Mouse (Mus musculus) c-Kit-positive CD71-positive TER-119-negative erythroid progenitor cells, embryonic 14.5 days (primary cell): Measurements from ENCODE around the gene Fam163a.

ENCODE experiments used
- DNase-seq: peaks from one replicate; pipeline ENCODE4 v3.0.0-alpha.2; 2013; ENCODE audit warnings: low read depth

Gene Fam163a

DNA sequence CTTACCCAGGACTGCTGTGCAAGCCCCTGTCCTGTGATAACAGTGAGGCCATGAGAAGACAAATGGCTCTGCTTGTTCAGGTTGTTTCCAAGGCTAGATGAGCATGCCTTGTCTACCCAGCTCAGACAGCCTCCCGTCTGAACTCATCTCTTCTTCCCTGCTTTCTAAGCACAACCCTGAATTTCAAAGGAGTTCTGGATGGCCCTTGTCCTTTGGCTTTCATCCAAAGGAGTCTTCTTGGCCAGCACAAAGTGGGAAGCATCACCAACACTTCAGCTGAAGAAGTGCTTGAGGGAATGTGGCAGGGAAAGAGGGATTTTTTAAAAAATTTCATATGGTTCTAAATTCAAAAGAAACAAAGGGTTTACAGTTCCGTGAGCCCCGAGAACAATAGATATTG is 3.8 kb downstream of the Fam163a start:
- no peak for DNase-seq

DNA sequence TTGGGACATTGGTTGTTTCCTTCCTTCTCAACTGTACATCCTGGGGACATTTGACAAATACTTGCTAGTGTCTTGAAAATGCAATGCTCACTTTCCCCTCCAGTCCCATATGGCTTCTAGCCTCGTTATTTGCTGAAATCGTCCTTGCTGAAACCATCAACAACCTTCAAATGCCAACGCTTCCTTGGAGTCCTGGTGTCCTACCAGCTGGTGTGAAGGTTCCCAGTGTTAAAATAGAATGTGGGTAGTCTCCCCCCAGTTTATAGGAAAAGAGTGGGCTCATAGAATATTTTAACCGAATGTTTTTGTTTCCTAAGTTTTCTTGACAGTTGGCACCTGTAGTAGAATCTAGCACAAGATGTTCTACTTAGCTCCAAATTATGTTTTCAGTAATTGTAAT is 7.2 kb downstream of the Fam163a start:
- DNase-seq, result no peak

- no peak for DNase-seq
Observed at GRCm38 (mm10) chr1:156193292-156193691, 11.5 kb downstream of the Fam163a start.

- DNase-seq, result no peak
Observed at GRCm38 (mm10) chr1:156192853-156193252, 12.0 kb downstream of the Fam163a start.

- DNase-seq, result no peak
Observed at GRCm38 (mm10) chr1:156186646-156187045, 18.2 kb downstream of the Fam163a start.

DNA sequence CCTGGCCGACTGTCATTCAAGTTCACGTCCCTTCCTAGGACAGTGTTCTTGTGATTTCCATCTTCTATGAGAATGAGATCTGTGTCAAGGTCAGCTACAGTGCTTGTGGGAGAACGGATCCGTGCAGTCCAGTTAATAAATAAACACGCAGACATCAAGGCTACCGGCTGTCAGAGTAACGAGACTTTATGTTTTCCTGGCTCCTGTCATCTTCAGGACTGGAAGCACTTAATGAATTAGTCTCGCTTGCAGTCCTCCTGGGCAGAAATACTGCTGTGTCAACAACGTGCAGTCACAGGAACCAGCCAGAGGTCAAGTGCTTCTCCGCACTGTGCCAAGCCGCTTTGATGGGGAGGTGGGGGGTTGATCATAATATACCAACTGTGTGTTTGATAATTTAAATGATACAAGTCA is 20.7 kb downstream of the Fam163a start:
- DNase-seq, result no peak

GRCm38 (mm10) chr1:156183176-156183958 is 21.5 kb downstream of the Fam163a start:
- DNase-seq, result no peak

DNA sequence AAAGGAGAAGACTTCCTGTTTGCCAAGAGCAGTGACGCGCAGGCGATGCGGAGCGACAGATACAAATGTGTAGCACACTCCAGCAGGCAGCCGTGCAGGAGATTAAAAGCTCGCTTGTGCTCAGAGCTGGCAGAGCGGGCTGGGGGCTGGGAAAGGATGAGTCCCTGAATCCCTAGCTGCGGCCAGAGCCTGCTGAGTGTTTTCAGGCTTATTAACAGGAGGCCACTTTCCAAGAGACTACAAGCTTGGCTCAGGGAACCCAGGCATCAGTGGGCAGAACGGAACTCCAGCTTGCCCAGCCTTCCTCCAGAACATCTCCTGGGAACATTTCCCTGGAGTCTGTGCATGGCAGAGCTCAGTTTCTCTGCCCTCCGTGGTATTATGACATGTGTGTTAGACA is 25.0 kb downstream of the Fam163a start:
- no peak for DNase-seq

GRCm38 (mm10) chr1:156168737-156169136 is 36.1 kb downstream of the Fam163a start:
- DNase-seq, result no peak

DNA sequence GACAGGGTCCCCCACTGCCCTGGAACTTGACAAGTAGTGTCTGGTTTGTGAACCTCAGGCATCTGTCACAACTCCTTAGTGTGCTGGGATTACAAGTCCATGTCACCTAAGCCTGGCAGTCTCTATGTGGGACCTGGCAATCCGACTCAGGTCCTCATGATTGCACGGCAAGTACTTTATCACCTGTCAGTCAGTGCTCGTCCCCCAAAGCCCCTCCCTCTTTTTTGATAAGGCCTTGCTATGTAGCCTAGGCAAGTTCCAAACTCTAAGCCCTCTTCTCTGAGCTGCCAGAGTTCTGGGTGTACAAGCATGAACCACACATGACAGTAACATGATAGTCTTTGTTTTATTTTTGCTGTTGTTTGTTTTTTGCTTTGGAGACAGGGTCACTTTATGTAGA is 88.1 kb downstream of the Fam163a start:
- DNase-seq, result no peak

- no peak for DNase-seq
Observed at GRCm38 (mm10) chr1:156113884-156114499, 90.8 kb downstream of the Fam163a start.

DNA sequence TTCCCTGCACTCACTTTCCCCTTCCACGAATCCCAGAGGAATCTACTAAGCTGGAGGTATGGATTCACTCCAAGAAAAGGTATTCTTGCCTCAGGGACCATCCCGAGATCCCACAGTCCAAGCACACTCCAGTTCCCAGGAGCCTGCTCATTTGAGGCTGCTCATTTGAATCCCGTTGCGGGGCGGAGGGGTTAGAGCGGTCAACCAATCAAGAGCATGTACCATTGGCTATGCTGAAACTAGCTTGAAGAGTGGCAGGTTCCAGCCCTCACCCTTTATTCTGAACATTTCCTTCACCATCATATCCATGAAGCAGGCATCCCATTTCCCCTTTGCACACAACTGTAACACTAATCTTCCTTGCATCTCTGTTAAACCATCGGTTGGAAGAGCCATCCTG is 92.7 kb downstream of the Fam163a start:
- DNase-seq, result no peak

GRCm38 (mm10) chr1:156111728-156112127 is 93.1 kb downstream of the Fam163a start:
- DNase-seq, result no peak

GRCm38 (mm10) chr1:156111090-156111489 is 93.7 kb downstream of the Fam163a start:
- DNase-seq, result no peak

- no peak for DNase-seq
Observed at GRCm38 (mm10) chr1:156108400-156108799, 96.4 kb downstream of the Fam163a start.

GRCm38 (mm10) chr1:156107424-156107823 is 97.4 kb downstream of the Fam163a start:
- DNase-seq, result no peak

GRCm38 (mm10) chr1:156105381-156105780 is 99.4 kb downstream of the Fam163a start:
- DNase-seq, result no peak

GRCm38 (mm10) chr1:156103763-156104162 is 101.1 kb downstream of the Fam163a start:
- no peak for DNase-seq

DNA sequence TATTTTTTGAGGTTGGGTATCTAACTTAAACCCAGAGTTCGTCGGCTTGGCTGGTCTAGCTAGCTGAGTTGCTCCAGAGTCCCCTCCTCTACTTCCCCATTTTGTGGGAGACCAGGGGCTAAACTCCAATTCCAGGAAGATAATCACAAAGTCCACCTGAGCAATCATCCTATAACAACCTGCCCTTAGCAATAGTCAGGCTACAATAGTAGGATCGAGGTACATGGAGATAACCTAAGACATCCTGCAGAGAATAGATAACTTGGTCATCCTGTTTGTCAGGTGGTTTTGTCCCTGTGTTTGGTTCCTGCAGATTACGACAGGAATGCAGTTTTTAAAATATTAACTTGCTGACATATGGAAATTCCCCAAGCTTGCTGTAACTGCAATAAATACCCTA is 113.0 kb downstream of the Fam163a start:
- no peak for DNase-seq

- no peak for DNase-seq
Observed at GRCm38 (mm10) chr1:156090042-156090441, 114.8 kb downstream of the Fam163a start.

- no peak for DNase-seq
Observed at GRCm38 (mm10) chr1:156089561-156089960, 115.3 kb downstream of the Fam163a start.

DNA sequence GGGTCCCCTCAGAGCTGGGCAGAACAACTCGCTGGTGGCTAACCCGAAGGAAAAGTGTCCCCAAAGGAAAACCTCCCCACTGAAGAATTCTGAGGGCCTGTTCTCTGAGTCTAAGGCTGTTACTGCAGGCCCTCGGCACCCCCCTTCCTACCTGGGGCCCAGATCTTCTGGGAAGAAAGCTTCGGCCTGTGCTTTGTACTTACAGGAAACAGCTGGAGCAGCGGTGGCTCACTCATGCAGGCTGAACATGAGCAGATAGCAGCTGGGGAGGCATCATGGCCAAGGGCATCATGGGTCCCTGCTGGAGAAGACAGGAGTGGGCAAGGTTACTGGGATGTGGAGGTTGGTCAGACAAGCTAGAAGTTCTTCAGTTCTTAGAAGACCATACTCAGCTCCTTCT is 117.2 kb downstream of the Fam163a start:
- no peak for DNase-seq

- peak; percentile 53 for DNase-seq
Observed at GRCm38 (mm10) chr1:156085770-156086169, 119.1 kb downstream of the Fam163a start.

- DNase-seq, result no peak
Observed at GRCm38 (mm10) chr1:156084603-156085002, 120.2 kb downstream of the Fam163a start.
